Mouse (Mus musculus) limb, embryonic 14.5 days (tissue): ENCODE measurements around the gene Psmb2. TPM values are rescaled to one million over a fixed set of nuclear protein-coding genes. Genes with fewer than 3 reads are reported as not detected.
A peak's percentile ranks its signal among the peaks of the same experiment; 100 is the strongest.

ENCODE experiments used
- ATAC-seq: fragments of 200-750 bp; cut with Nextera tagmentation; 2 replicates; pipeline ENCODE4 v1.8.0; 2017; ENCODE audit warnings: low read depth, moderate number of reproducible peaks, moderate TSS enrichment; ENCODE audit not compliant: low FRiP score
- DNase-seq: peaks from one replicate; pipeline ENCODE4 v3.0.0-alpha.2; 2015; ENCODE audit warnings: low spot score
- H3K27ac ChIP-seq: fragments of 300-500 bp; sonication (generic); replicated peaks from 2 replicates; pipeline ENCODE4 v1.5.1; 2014; ENCODE audit warnings: low read depth, mild to moderate bottlenecking, low read length, moderate library complexity, mixed read lengths
- H3K27me3 ChIP-seq: fragments of 300-500 bp; sonication (generic); 2 replicates; pipeline ENCODE4 v1.6.1; 2014; ENCODE audit warnings: low read length, mixed read lengths; ENCODE audit not compliant: control insufficient read depth, insufficient read depth
- H3K36me3 ChIP-seq: fragments of 300-500 bp; sonication (generic); 2 replicates; pipeline ENCODE4 v1.6.1; 2014; ENCODE audit warnings: mild to moderate bottlenecking, low read length, moderate library complexity, mixed read lengths; ENCODE audit not compliant: control insufficient read depth, insufficient read depth
- H3K4me1 ChIP-seq: fragments of 300-500 bp; sonication (generic); 2 replicates; pipeline ENCODE4 v1.6.1; 2014; ENCODE audit warnings: antibody characterized with exemption, low read length, mixed read lengths; ENCODE audit not compliant: control insufficient read depth, insufficient read depth
- H3K4me2 ChIP-seq: fragments of 300-500 bp; sonication (generic); replicated peaks from 2 replicates; pipeline ENCODE4 v1.6.1; 2014; ENCODE audit warnings: low read depth, mild to moderate bottlenecking, low read length, moderate library complexity; ENCODE audit not compliant: severe bottlenecking
- H3K4me3 ChIP-seq: fragments of 300-500 bp; sonication (generic); replicated peaks from 2 replicates; pipeline ENCODE4 v1.5.1; 2014; ENCODE audit warnings: low read length
- H3K9ac ChIP-seq: fragments of 300-500 bp; sonication (generic); 2 replicates; pipeline ENCODE4 v1.6.1; 2014; ENCODE audit warnings: mild to moderate bottlenecking, low read depth, low read length, moderate library complexity; ENCODE audit not compliant: severe bottlenecking
- H3K9me3 ChIP-seq: fragments of 300-500 bp; sonication (generic); 2 replicates; pipeline ENCODE4 v1.6.1; 2016; ENCODE audit warnings: low read length; ENCODE audit not compliant: control insufficient read depth
- POLR2A ChIP-seq: fragments of 200-500 bp; IDR thresholded peaks from 2 replicates; pipeline ENCODE4 v1.8.0; 2012; ENCODE audit warnings: inconsistent platforms, mild to moderate bottlenecking, moderate library complexity, borderline replicate concordance; ENCODE audit not compliant: insufficient read depth, insufficient read length; ENCODE audit errors: extremely low read depth
- WGBS: fragments of 180-500 bp; shearing (Covaris S2); extraction: QIAGEN DNeasy Blood & Tissue Kit; methylation state at CpG from one replicate; pipeline ENCODE4 v1.1.7; 2014; 5-methylcytosine and 5-hydroxymethylcytosine counted together
- polyA plus RNA-seq, 2 experiments: library from polyadenylated mRNA; depleted of rRNA in 1 of 2; stranded (reverse) in 1 of 2; unstranded in 1 of 2; fragments of >200 nt; fragmentation: Nextera tagmentation in 1 of 2; extraction: Ambion mirVana in 1 of 2; gene quantifications; 2 replicates each; pipeline versions ENCODE4 v1.2.1 to v1.2.3; 2012 to 2014

Gene Psmb2
- polyA plus RNA-seq, 2 experiments: 235 to 500 TPM

- WGBS: under 1% methylated on average over 49 of the region's 71 CpGs
- DNase-seq (peak; percentile 98), ATAC-seq (peak; percentile 99)
- peak within 1 kb of the TSS; percentile 99 for H3K4me2 ChIP-seq
- H3K4me3 ChIP-seq: peak within 1 kb of the TSS; percentile 67
- H3K4me1 ChIP-seq: peaks cover 23% of the 10 kb centered on the region
- no peaks in the 10 kb centered on the region for H3K27me3 ChIP-seq
- no peaks in the 10 kb centered on the region for H3K9me3 ChIP-seq
- H3K9ac ChIP-seq: peak within 1 kb of the TSS; percentile 75
- 0 out of 2 replicates have a peak, but pooled peaks have one; percentile 62 for TF ChIP-seq POLR2A
- peaks cover 23% of the 10 kb centered on the region for H3K36me3 ChIP-seq
- peak within 1 kb of the TSS; percentile 89 for H3K27ac ChIP-seq
Observed at GRCm38 (mm10) chr4:126753268-126754230, 76.1 kb downstream of the Psmb2 start, which contains the start of the genes Ncdn and AU040320. TSS of gene Ncdn (minus strand) at chr4:126753438. TSS of gene AU040320 (plus strand) at chr4:126753544.

DNA sequence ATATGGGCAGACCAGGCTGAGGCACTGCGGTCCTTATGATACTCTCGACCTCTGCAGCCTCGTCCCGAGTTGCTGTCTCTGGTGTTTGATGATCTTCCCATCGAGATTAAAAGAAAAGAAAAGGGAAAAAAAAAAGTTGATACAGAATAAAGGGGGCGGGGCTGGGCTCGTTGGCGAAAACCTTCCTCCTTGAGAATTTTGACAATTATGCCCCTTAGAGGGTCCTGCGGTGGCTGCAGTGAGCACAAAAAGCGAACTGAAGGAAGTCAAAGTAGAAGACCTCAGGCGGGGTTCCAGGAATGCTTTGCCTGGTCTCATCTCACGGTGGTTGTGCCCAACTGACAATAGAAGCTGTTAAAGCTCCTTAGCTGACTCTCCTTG, 76.8 kb downstream of the Psmb2 start:
- no peak for TF ChIP-seq POLR2A
- peak overlapping the region; percentile 89 for H3K27ac ChIP-seq

GRCm38 (mm10) chr4:126754736-126755374, 77.4 kb downstream of the Psmb2 start:
- no peak overlapping the region for H3K27ac ChIP-seq
- DNase-seq (no peak), ATAC-seq (no peak)
- peaks cover 19% of the 10 kb centered on the region for H3K36me3 ChIP-seq
- peak overlapping the region; percentile 67 for H3K4me3 ChIP-seq
- H3K9me3 ChIP-seq: no peaks in the 10 kb centered on the region
- H3K27me3 ChIP-seq: no peaks in the 10 kb centered on the region
- H3K4me1 ChIP-seq: peaks cover 19% of the 10 kb centered on the region
- 54% methylated on average over 12 of the region's 12 CpGs for WGBS
- no peak for TF ChIP-seq POLR2A
- H3K4me2 ChIP-seq: peak overlapping the region; percentile 99
- H3K9ac ChIP-seq: peak overlapping the region; percentile 75; the same call in 1 of the 2 replicates

More for the DNA sequence above, 76.8 kb downstream of the Psmb2 start:
- H3K27me3 ChIP-seq: no peaks in the 10 kb centered on the region
- no peak for ATAC-seq
- WGBS: 5% methylated on average over 12 of the region's 12 CpGs
- DNase-seq: no peak
- peaks cover 20% of the 10 kb centered on the region for H3K36me3 ChIP-seq
- H3K9ac ChIP-seq: peak overlapping the region; percentile 75
- peak overlapping the region; percentile 99 for H3K4me2 ChIP-seq
- H3K4me3 ChIP-seq: peak overlapping the region; percentile 67
- peaks cover 23% of the 10 kb centered on the region for H3K4me1 ChIP-seq
- H3K9me3 ChIP-seq: no peaks in the 10 kb centered on the region

GRCm38 (mm10) chr4:126756766-126757165, 79.3 kb downstream of the Psmb2 start:
- WGBS: 81% methylated on average over 4 of the region's 4 CpGs

DNA sequence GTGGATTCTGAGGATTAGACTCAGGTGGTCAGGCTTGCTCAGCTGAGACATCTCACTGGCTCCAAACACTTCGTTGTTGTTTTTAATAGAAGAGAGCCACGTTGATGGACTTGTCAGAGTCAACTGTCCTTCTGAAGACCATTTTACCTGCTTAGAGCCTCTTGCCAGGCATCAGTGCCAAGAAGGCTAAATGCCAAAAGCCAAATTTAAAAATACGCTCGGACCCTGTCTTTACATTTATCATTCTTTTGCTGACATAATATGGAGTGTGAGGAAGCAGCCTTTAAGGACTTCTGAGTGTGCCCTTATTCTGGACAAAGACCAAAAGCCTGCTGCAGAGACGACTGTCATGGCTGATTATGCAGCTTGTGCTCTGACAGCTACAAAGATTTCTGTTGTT, 80.9 kb downstream of the Psmb2 start:
- TF ChIP-seq POLR2A: no peak
- H3K27me3 ChIP-seq: no peaks in the 10 kb centered on the region
- peaks cover 3% of the 10 kb centered on the region; the same call in 1 of the 2 replicates for H3K4me1 ChIP-seq
- H3K4me2 ChIP-seq: no peak overlapping the region
- WGBS: 85% methylated on average over 5 of the region's 5 CpGs
- no peak overlapping the region for H3K27ac ChIP-seq
- no peak overlapping the region for H3K9ac ChIP-seq
- no peak overlapping the region for H3K4me3 ChIP-seq
- no peak for ATAC-seq
- H3K9me3 ChIP-seq: no peaks in the 10 kb centered on the region
- H3K36me3 ChIP-seq: peaks cover 37% of the 10 kb centered on the region
- no peak for DNase-seq

More at GRCm38 (mm10) chr4:126756766-126757165, 79.3 kb downstream of the Psmb2 start:
- ATAC-seq (no peak), DNase-seq (no peak)
- Histone ChIP-seq H3K9ac (no peak overlapping the region), H3K9me3 (no peaks in the 10 kb centered on the region), H3K36me3 (peaks cover 29% of the 10 kb centered on the region), H3K27ac (no peak overlapping the region), H3K4me2 (no peak overlapping the region), H3K4me1 (peaks cover 11% of the 10 kb centered on the region), H3K4me3 (no peak overlapping the region), H3K27me3 (no peaks in the 10 kb centered on the region)
- no peak for TF ChIP-seq POLR2A

Other genes with a start within 250 kb of the Psmb2 start
- gene Ago3, start 248.1 kb upstream of the Psmb2 start, polyA plus RNA-seq (2012; rRNA removed): 6.2 and 6.6 TPM in 2 replicates
- 11.4 and 14.3 TPM in 2 replicates for gene Ago3, start 248.1 kb upstream of the Psmb2 start, polyA plus RNA-seq (2014; fragmentation: Nextera tagmentation; extraction: Ambion mirVana)
- gene Ago1, start 209.0 kb upstream of the Psmb2 start, polyA plus RNA-seq (2012; rRNA removed): 22.6 and 25.9 TPM in 2 replicates
- 7.2 and 9.2 TPM in 2 replicates for gene Ago1, start 209.0 kb upstream of the Psmb2 start, polyA plus RNA-seq (2014; fragmentation: Nextera tagmentation; extraction: Ambion mirVana)
- gene Ago4, start 144.2 kb upstream of the Psmb2 start, polyA plus RNA-seq (2012; rRNA removed): 2.8 and 3.2 TPM in 2 replicates
- gene Ago4, start 144.2 kb upstream of the Psmb2 start, polyA plus RNA-seq (2014; fragmentation: Nextera tagmentation; extraction: Ambion mirVana): 3.3 and 3.5 TPM in 2 replicates
- gene Clspn, start 120.7 kb upstream of the Psmb2 start, polyA plus RNA-seq (2012; rRNA removed): 12.0 and 22.6 TPM in 2 replicates
- 34.2 and 39.2 TPM in 2 replicates for gene Clspn, start 120.7 kb upstream of the Psmb2 start, polyA plus RNA-seq (2014; fragmentation: Nextera tagmentation; extraction: Ambion mirVana)
- gene 5730409E04Rik, start 67.8 kb upstream of the Psmb2 start, polyA plus RNA-seq (2012; rRNA removed): 11.7 and 12.1 TPM in 2 replicates
- 4.8 and 5.4 TPM in 2 replicates for gene 5730409E04Rik, start 67.8 kb upstream of the Psmb2 start, polyA plus RNA-seq (2014; fragmentation: Nextera tagmentation; extraction: Ambion mirVana)
- 0.48 and 0.53 TPM in 2 replicates for gene Tfap2e, start 58.6 kb downstream of the Psmb2 start, polyA plus RNA-seq (2012; rRNA removed)
- gene Tfap2e, start 58.6 kb downstream of the Psmb2 start, polyA plus RNA-seq (2014; fragmentation: Nextera tagmentation; extraction: Ambion mirVana): 0.34 and 0.46 TPM in 2 replicates
- 39.0 and 51.9 TPM in 2 replicates for gene Ncdn, start 75.8 kb downstream of the Psmb2 start, polyA plus RNA-seq (2012; rRNA removed)
- 29.1 and 29.8 TPM in 2 replicates for gene Ncdn, start 75.8 kb downstream of the Psmb2 start, polyA plus RNA-seq (2014; fragmentation: Nextera tagmentation; extraction: Ambion mirVana)
- gene AU040320, start 75.9 kb downstream of the Psmb2 start, polyA plus RNA-seq (2012; rRNA removed): 27.7 and 31.8 TPM in 2 replicates
- gene AU040320, start 75.9 kb downstream of the Psmb2 start, polyA plus RNA-seq (2014; fragmentation: Nextera tagmentation; extraction: Ambion mirVana): 21.1 and 22.9 TPM in 2 replicates